Mouse (Mus musculus) neutrophil, adult 5-6 weeks (primary cell): ENCODE measurements around the gene Htra3. TPM values are rescaled to one million over a fixed set of nuclear protein-coding genes. Genes with fewer than 3 reads are reported as not detected.

Experiments
- total RNA-seq: library from RNA; stranded (forward); fragments of 200-1000 nt; gene quantifications from 2 replicates; pipeline ENCODE4 v1.2.3, GENCODE M21; 2017

The Htra3 gene
- total RNA-seq, 1 experiment from 2014 or later: not detected

Other genes with a start within 250 kb of the Htra3 start
- gene Cpz, start 154.1 kb downstream of the Htra3 start, total RNA-seq: not detected in 2 replicates
- 9.7 and 11.9 TPM in 2 replicates for gene Trmt44, start 104.7 kb downstream of the Htra3 start, total RNA-seq
- 88.3 and 98.8 TPM in 2 replicates for gene Acox3, start 96.7 kb downstream of the Htra3 start, total RNA-seq
- gene Sh3tc1, start 60.2 kb upstream of the Htra3 start, total RNA-seq: 11.3 and 11.8 TPM in 2 replicates
- gene Ablim2, start 78.1 kb upstream of the Htra3 start, total RNA-seq: not detected in 2 replicates
- gene Afap1, start 213.5 kb upstream of the Htra3 start, total RNA-seq: 3.8 and 4.2 TPM in 2 replicates